Mouse (Mus musculus) CH12.LX (cell line): ENCODE data around the gene Ubn2. TPM values are rescaled to one million over a fixed set of nuclear protein-coding genes. Genes with fewer than 3 reads are reported as not detected.
A peak's percentile ranks its signal among the peaks of the same experiment; 100 is the strongest.

Experiments used
- DNase-seq: peaks from one replicate; pipeline ENCODE4 v3.0.0-alpha.2; 2013; ENCODE audit errors: extremely low read depth
- H3K27ac ChIP-seq: 2 replicates; pipeline ENCODE4 v1.5.1; 2012; ENCODE audit warnings: low read depth, mild to moderate bottlenecking, control low read depth, moderate library complexity; ENCODE audit not compliant: insufficient read depth
- H3K27me3 ChIP-seq: replicated peaks from 2 replicates; pipeline ENCODE3; 2012; ENCODE audit warnings: inconsistent platforms
- H3K36me3 ChIP-seq, 2 experiments: replicated peaks in 1 of 2; 2 replicates each; pipeline versions ENCODE3 to v1.6.1; 2012; ENCODE audit warnings: inconsistent platforms in 1 of 2, low read length in 1 of 2, mild to moderate bottlenecking in 1 of 2, mixed read lengths in 1 of 2, moderate library complexity in 1 of 2; ENCODE audit not compliant: control insufficient read depth in 1 of 2, insufficient read depth in 1 of 2
- H3K4me1 ChIP-seq, 2 experiments: 2 replicates each; pipeline ENCODE4 v1.6.1; 2012; ENCODE audit warnings: inconsistent platforms in 1 of 2, moderate library complexity in 1 of 2; ENCODE audit not compliant: insufficient read depth in 2 of 2, control insufficient read depth in 1 of 2
- H3K4me2 ChIP-seq: 2 replicates; pipeline ENCODE4 v1.6.1; 2012; ENCODE audit warnings: low read depth, mild to moderate bottlenecking, control low read depth; ENCODE audit not compliant: poor library complexity, insufficient read depth, severe bottlenecking
- H3K4me3 ChIP-seq, 3 experiments: fragments of 150-350 bp in 1 of 3; sonication (generic) in 1 of 3; replicated peaks in 1 of 3; 2 replicates each; pipeline versions ENCODE3 to v1.5.1; 2011 to 2012; ENCODE audit warnings: low read depth in 2 of 3, low read length in 2 of 3, mild to moderate bottlenecking in 2 of 3, moderate library complexity in 2 of 3, control low read depth in 1 of 3, improper control_type of control experiment in 1 of 3, inconsistent platforms in 1 of 3, mixed read lengths in 1 of 3; ENCODE audit not compliant: poor library complexity in 1 of 3
- H3K79me2 ChIP-seq: replicated peaks from 2 replicates; pipeline ENCODE4 v1.6.1; 2012; ENCODE audit warnings: mild to moderate bottlenecking, moderate library complexity; ENCODE audit not compliant: control insufficient read depth, poor library complexity, insufficient read depth, severe bottlenecking; ENCODE audit errors: extremely low read depth
- H3K9ac ChIP-seq: 2 replicates; pipeline ENCODE4 v1.6.1; 2012; ENCODE audit warnings: low read depth, mild to moderate bottlenecking, control low read depth, moderate library complexity; ENCODE audit not compliant: insufficient read depth
- H3K9me3 ChIP-seq: replicated peaks from 2 replicates; pipeline ENCODE3; 2012; ENCODE audit warnings: low read length, inconsistent platforms, mixed read lengths
- BHLHE40 ChIP-seq: IDR thresholded peaks from 2 replicates; pipeline ENCODE4 v1.6.1; 2011; ENCODE audit warnings: mild to moderate bottlenecking, low read depth, low read length, improper control_type of control experiment
- CHD1 ChIP-seq: IDR thresholded peaks from 2 replicates; pipeline ENCODE4 v1.6.1; 2012; ENCODE audit warnings: low read depth, low read length, improper control_type of control experiment, inconsistent platforms
- ELF1 ChIP-seq: IDR thresholded peaks from 2 replicates; pipeline ENCODE4 v1.6.1; 2014; ENCODE audit warnings: low read depth, mild to moderate bottlenecking, inconsistent platforms, low read length, improper control_type of control experiment
- HCFC1 ChIP-seq: IDR thresholded peaks from 2 replicates; pipeline ENCODE4 v1.6.1; 2012; ENCODE audit warnings: low read depth, mild to moderate bottlenecking, inconsistent platforms, low read length, improper control_type of control experiment
- JUN ChIP-seq: IDR thresholded peaks from 2 replicates; pipeline ENCODE4 v1.6.1; 2011; ENCODE audit warnings: low read depth, mild to moderate bottlenecking, low read length, improper control_type of control experiment, moderate library complexity; ENCODE audit not compliant: insufficient read depth
- KAT2A ChIP-seq: IDR thresholded peaks from 2 replicates; pipeline ENCODE4 v1.6.1; 2012; ENCODE audit warnings: low read length, improper control_type of control experiment, inconsistent platforms; ENCODE audit not compliant: insufficient replicate concordance
- MAX ChIP-seq: IDR thresholded peaks from 2 replicates; pipeline ENCODE4 v1.6.1; 2011; ENCODE audit warnings: low read length, improper control_type of control experiment
- MAZ ChIP-seq: IDR thresholded peaks from 2 replicates; pipeline ENCODE4 v1.6.1; 2012; ENCODE audit warnings: low read depth, mild to moderate bottlenecking, inconsistent platforms, low read length, improper control_type of control experiment, moderate library complexity
- MEF2A ChIP-seq: IDR thresholded peaks from 2 replicates; pipeline ENCODE4 v1.6.1; 2014; ENCODE audit warnings: low read depth, mild to moderate bottlenecking, inconsistent platforms, low read length, improper control_type of control experiment, borderline replicate concordance
- MXI1 ChIP-seq: IDR thresholded peaks from 2 replicates; pipeline ENCODE4 v1.6.1; 2011; ENCODE audit warnings: mild to moderate bottlenecking, low read depth, low read length, improper control_type of control experiment
- MYC ChIP-seq: IDR thresholded peaks from 2 replicates; pipeline ENCODE4 v1.6.1; 2011; ENCODE audit warnings: low read depth, mild to moderate bottlenecking, improper control_type of control experiment, low read length
- NELFE ChIP-seq: IDR thresholded peaks from 2 replicates; pipeline ENCODE4 v1.6.1; 2011; ENCODE audit warnings: low read depth, low read length, improper control_type of control experiment
- NRF1 ChIP-seq: IDR thresholded peaks from 2 replicates; pipeline ENCODE4 v1.6.1; 2014; ENCODE audit warnings: low read depth, mild to moderate bottlenecking, inconsistent platforms, low read length, improper control_type of control experiment, moderate library complexity
- PAX5 ChIP-seq: IDR thresholded peaks from 2 replicates; pipeline ENCODE4 v1.6.1; 2012; ENCODE audit warnings: low read length, inconsistent platforms, mixed read lengths
- POLR2A ChIP-seq: IDR thresholded peaks from 2 replicates; pipeline ENCODE4 v1.6.1; 2011; ENCODE audit warnings: low read depth, mild to moderate bottlenecking, improper control_type of control experiment, low read length
- SIN3A ChIP-seq: IDR thresholded peaks from 2 replicates; pipeline ENCODE4 v1.6.1; 2012; ENCODE audit warnings: low read length, improper control_type of control experiment, inconsistent platforms
- TBP ChIP-seq: conservative IDR thresholded peaks from 2 replicates; pipeline ENCODE4 v1.6.1; 2011; ENCODE audit warnings: low read depth, low read length, improper control_type of control experiment
- TCF12 ChIP-seq: IDR thresholded peaks from 2 replicates; pipeline ENCODE4 v1.6.1; 2014; ENCODE audit warnings: low read depth, mild to moderate bottlenecking, inconsistent platforms, low read length, improper control_type of control experiment
- UBTF ChIP-seq: IDR thresholded peaks from 2 replicates; pipeline ENCODE4 v1.6.1; 2012; ENCODE audit warnings: low read depth, mild to moderate bottlenecking, inconsistent platforms, low read length, improper control_type of control experiment, moderate library complexity
- USF1 ChIP-seq: IDR thresholded peaks from 2 replicates; pipeline ENCODE4 v1.6.1; 2014; ENCODE audit warnings: low read depth, mild to moderate bottlenecking, inconsistent platforms, low read length, improper control_type of control experiment
- ZC3H11A ChIP-seq: IDR thresholded peaks from 2 replicates; pipeline ENCODE4 v1.6.1; 2012; ENCODE audit warnings: low read depth, mild to moderate bottlenecking, inconsistent platforms, low read length, improper control_type of control experiment
- ZKSCAN1 ChIP-seq: IDR thresholded peaks from 2 replicates; pipeline ENCODE4 v1.6.1; 2012; ENCODE audit warnings: low read depth, inconsistent platforms, low read length, improper control_type of control experiment, borderline replicate concordance
- ZMIZ1 ChIP-seq: IDR thresholded peaks from 2 replicates; pipeline ENCODE4 v1.6.1; 2012; ENCODE audit warnings: low read depth, mild to moderate bottlenecking, inconsistent platforms, low read length, improper control_type of control experiment
- dilution Hi-C: fragments of 300-500 bp; cut with MboI; formaldehyde crosslinking; loops from 2 replicates; pipeline ENCODE4 v1.14.3; 2020; ENCODE audit warnings: low sequenced_read_pairs; ENCODE audit not compliant: extremely low pct_unique_long_range_greater_than_20kb, extremely low pct_ligation_motif_present
- in situ Hi-C: fragments of 300-500 bp; cut with MboI; formaldehyde crosslinking; loops from 3 replicates; pipeline ENCODE4 v1.14.3; 2019; ENCODE audit warnings: low sequenced_read_pairs, low pct_ligation_motif_present, low pct_unique_long_range_greater_than_20kb, mixed read lengths
- polyA plus RNA-seq: library from polyadenylated mRNA; unstranded; fragments of >175 nt; gene quantifications from 2 replicates; pipeline ENCODE4 v1.2.1, GENCODE M21; 2012; ENCODE audit warnings: low read depth; ENCODE audit not compliant: insufficient read length
- total RNA-seq, 2 experiments: library from RNA; depleted of rRNA; stranded (reverse); fragments of 300-350 nt in 1 of 2; fragments of >200 nt in 1 of 2; gene quantifications; 2 replicates each; pipeline ENCODE4 v1.2.3; 2012 to 2014

Ubn2 gene
- total RNA-seq (2012; rRNA removed) (4.3 and 4.7 TPM in 2 replicates), total RNA-seq (2014; rRNA removed) (4.9 and 5.2 TPM in 2 replicates), polyA plus RNA-seq (6.1 and 7.2 TPM in 2 replicates)

DNA sequence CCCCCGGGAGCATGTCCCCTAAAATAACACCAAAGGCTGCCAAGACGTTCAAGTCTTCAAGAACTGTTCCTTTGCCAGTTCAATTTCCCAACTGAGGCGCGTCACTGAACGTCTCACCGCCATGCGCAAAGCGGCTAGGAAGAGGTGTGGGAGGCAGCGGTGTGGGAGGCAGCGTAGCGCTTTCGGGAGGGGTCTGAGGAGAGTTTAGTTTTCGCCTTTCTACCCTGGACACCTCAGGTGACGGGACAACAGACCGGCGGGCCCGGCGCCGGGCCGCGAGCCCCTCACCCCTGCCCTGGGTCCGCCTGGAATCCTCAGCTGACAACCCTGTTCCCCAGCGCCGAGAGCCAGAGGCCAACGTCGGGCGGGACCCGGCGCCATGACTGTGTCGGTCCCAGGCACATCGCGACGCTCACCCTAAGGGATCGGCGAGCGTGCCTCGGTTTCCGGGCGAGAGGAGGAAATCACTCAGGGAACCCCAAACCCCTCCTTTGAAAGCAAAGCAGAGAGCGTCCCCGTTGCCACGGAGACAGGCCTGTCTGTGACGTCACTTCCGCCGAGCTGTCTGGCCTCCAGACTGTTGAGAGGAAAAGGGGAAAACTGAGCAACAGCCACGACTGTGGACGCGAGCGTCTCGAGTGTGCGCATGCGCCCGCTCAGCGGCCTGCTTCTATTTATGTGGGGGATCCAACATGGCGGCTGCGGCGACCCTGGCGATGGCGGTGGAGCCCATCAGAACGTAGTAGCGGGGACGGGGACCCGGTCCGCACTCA lies at the start of gene Ubn2:
Gene Ubn2 (plus strand): TSS at position 690 of the 773 bp plus-strand sequence.
- dilution Hi-C loops, result no loop called here
- DNase-seq, result peak; percentile 98
- Histone ChIP-seq H3K9me3 (no peaks in the 10 kb centered on the region), H3K27ac (peak within 1 kb of the TSS; percentile 79), H3K9ac (peak within 1 kb of the TSS; percentile 72), H3K36me3 (no peaks in the 10 kb centered on the region), H3K27me3 (no peaks in the 10 kb centered on the region), H3K4me3 (peak within 1 kb of the TSS; percentile 85 to 97 (median 91)), H3K79me2 (peaks cover 15% of the 10 kb centered on the region; the same call in 1 of the 2 replicates), H3K4me1 (peaks cover 0 to 10% of the 10 kb centered on the region in 2 experiments; a peak in 2 of 4 replicates), H3K4me2 (peak within 1 kb of the TSS; percentile 95)
- TF ChIP-seq POLR2A, result peak; percentile 87
- no peak for TF ChIP-seq ZC3H11A
- 0 out of 2 replicates have a peak, but pooled peaks have one; percentile 31 for TF ChIP-seq MYC
- peak; percentile 100 for TF ChIP-seq SIN3A
- TF ChIP-seq MAX, result peak; percentile 5; the same call in 1 of the 2 replicates
- no peak; the same call in none of the 2 replicates for TF ChIP-seq ZMIZ1
- no peak for TF ChIP-seq CHD1
- peak; percentile 76 for TF ChIP-seq ELF1
- no peak for TF ChIP-seq KAT2A
- peak; percentile 98 for TF ChIP-seq MXI1
- peak; percentile 79 for TF ChIP-seq HCFC1
- TF ChIP-seq JUN, result peak; percentile 60
- TF ChIP-seq NELFE, result peak; percentile 74
- peak; percentile 95 for TF ChIP-seq TBP
- peak; percentile 89 for TF ChIP-seq TCF12
- TF ChIP-seq UBTF, result 0 out of 2 replicates have a peak, but pooled peaks have one; percentile 27
- peak; percentile 62; the same call in 1 of the 2 replicates for TF ChIP-seq MAZ
- no peak for TF ChIP-seq ZKSCAN1
- TF ChIP-seq MEF2A, result peak; percentile 41; the same call in 1 of the 2 replicates
- TF ChIP-seq USF1, result no peak
- peak; percentile 47; the same call in 1 of the 2 replicates for TF ChIP-seq BHLHE40
- TF ChIP-seq NRF1, result peak; percentile 96
- no peak for TF ChIP-seq PAX5
- in situ Hi-C loops, result no loop called here
